Mouse (Mus musculus) neural tube, embryonic 10.5 days (tissue): ENCODE results near the gene Slc30a9.

Experiments
- DNase-seq: peaks from one replicate; pipeline ENCODE4 v3.0.0-alpha.2; 2017; ENCODE audit warnings: low spot score; ENCODE audit errors: extremely low spot score

The Slc30a9 gene

GRCm38 (mm10) chr5:67311811-67312521 lies 5.2 kb downstream of the Slc30a9 start:
- no peak for DNase-seq

- no peak for DNase-seq
Observed at GRCm38 (mm10) chr5:67312522-67312851, 5.7 kb downstream of the Slc30a9 start.

- no peak for DNase-seq
Observed at GRCm38 (mm10) chr5:67321656-67322268, 15.0 kb downstream of the Slc30a9 start.

GRCm38 (mm10) chr5:67324032-67324431 lies 17.3 kb downstream of the Slc30a9 start:
- DNase-seq = no peak

GRCm38 (mm10) chr5:67340811-67341210 lies 34.1 kb downstream of the Slc30a9 start:
- DNase-seq = no peak

- no peak for DNase-seq
Observed at GRCm38 (mm10) chr5:67347060-67347459, 40.3 kb downstream of the Slc30a9 start.

- no peak for DNase-seq
Observed at GRCm38 (mm10) chr5:67348949-67349348, 42.2 kb downstream of the Slc30a9 start.

- DNase-seq = no peak
Observed at GRCm38 (mm10) chr5:67362316-67362715, 55.6 kb downstream of the Slc30a9 start.

- no peak for DNase-seq
Observed at GRCm38 (mm10) chr5:67362931-67363330, 56.2 kb downstream of the Slc30a9 start.

GRCm38 (mm10) chr5:67377044-67377621 lies 70.4 kb downstream of the Slc30a9 start:
- DNase-seq = no peak

GRCm38 (mm10) chr5:67381690-67382089 lies 74.9 kb downstream of the Slc30a9 start:
- DNase-seq = no peak

- no peak for DNase-seq
Observed at GRCm38 (mm10) chr5:67382556-67382955, 75.8 kb downstream of the Slc30a9 start.

GRCm38 (mm10) chr5:67393951-67394350 lies 87.2 kb downstream of the Slc30a9 start:
- DNase-seq = no peak

- no peak for DNase-seq
Observed at GRCm38 (mm10) chr5:67395211-67395851, 88.6 kb downstream of the Slc30a9 start.

- DNase-seq = no peak
Observed at GRCm38 (mm10) chr5:67397186-67397585, 90.4 kb downstream of the Slc30a9 start.

- DNase-seq = no peak
Observed at GRCm38 (mm10) chr5:67399876-67400607, 93.3 kb downstream of the Slc30a9 start.

GRCm38 (mm10) chr5:67400608-67401480 lies 94.1 kb downstream of the Slc30a9 start:
- DNase-seq = no peak

- DNase-seq = no peak
Observed at GRCm38 (mm10) chr5:67401612-67402011, 94.9 kb downstream of the Slc30a9 start.

GRCm38 (mm10) chr5:67404380-67404779 lies 97.6 kb downstream of the Slc30a9 start:
- no peak for DNase-seq

GRCm38 (mm10) chr5:67404919-67405318 lies 98.2 kb downstream of the Slc30a9 start:
- DNase-seq = no peak
